Mouse (Mus musculus) MEL (cell line): ENCODE data around the gene Eme1. TPM values are rescaled to one million over a fixed set of nuclear protein-coding genes. Genes with fewer than 3 reads are reported as not detected.

ENCODE experiments used
- DNase-seq: peaks from one replicate; pipeline ENCODE4 v3.0.0; 2011; ENCODE audit warnings: low read depth, low spot score
- H3K27ac ChIP-seq: 2 replicates; pipeline ENCODE4 v1.5.1; 2012; ENCODE audit warnings: low read depth, mild to moderate bottlenecking, control low read depth, low read length, moderate library complexity; ENCODE audit not compliant: control insufficient read depth
- H3K27me3 ChIP-seq, 2 experiments: fragments of 150-350 bp in 1 of 2; sonication (generic) in 1 of 2; 2 replicates each; pipeline ENCODE4 v1.6.1; 2012; ENCODE audit warnings: low read length in 2 of 2, mild to moderate bottlenecking in 2 of 2, improper control_type of control experiment in 1 of 2, moderate library complexity in 1 of 2; ENCODE audit not compliant: insufficient read depth in 2 of 2, control insufficient read depth in 1 of 2
- H3K36me3 ChIP-seq, 2 experiments: 2 replicates each; pipeline ENCODE4 v1.6.1; 2012 to 2014; ENCODE audit warnings: low read length in 2 of 2, improper control_type of control experiment in 1 of 2, inconsistent platforms in 1 of 2, mild to moderate bottlenecking in 1 of 2; ENCODE audit not compliant: insufficient read depth in 2 of 2, control insufficient read depth in 1 of 2
- H3K4me1 ChIP-seq, 2 experiments: fragments of 150-350 bp in 1 of 2; sonication (generic) in 1 of 2; 2 replicates each; pipeline ENCODE4 v1.6.1; 2012; ENCODE audit warnings: low read length in 2 of 2, improper control_type of control experiment in 1 of 2, mild to moderate bottlenecking in 1 of 2; ENCODE audit not compliant: insufficient read depth in 2 of 2, control insufficient read depth in 1 of 2
- H3K4me3 ChIP-seq, 2 experiments: fragments of 150-350 bp in 1 of 2; sonication (generic) in 1 of 2; 2 replicates each; pipeline ENCODE4 v1.5.1; 2012; ENCODE audit warnings: low read depth in 2 of 2, low read length in 2 of 2, mild to moderate bottlenecking in 2 of 2, moderate library complexity in 2 of 2, control low read depth in 1 of 2, improper control_type of control experiment in 1 of 2; ENCODE audit not compliant: control insufficient read depth in 1 of 2, insufficient read depth in 1 of 2
- H3K79me2 ChIP-seq: 2 replicates; pipeline ENCODE4 v1.6.1; 2012; ENCODE audit warnings: mild to moderate bottlenecking, low read length, moderate library complexity; ENCODE audit not compliant: control insufficient read depth, poor library complexity, insufficient read depth
- H3K9ac ChIP-seq: 2 replicates; pipeline ENCODE4 v1.6.1; 2012; ENCODE audit warnings: low read depth, mild to moderate bottlenecking, control low read depth, low read length, moderate library complexity; ENCODE audit not compliant: control insufficient read depth, poor library complexity, severe bottlenecking
- H3K9me3 ChIP-seq: fragments of 150-350 bp; sonication (generic); replicated peaks from 2 replicates; pipeline ENCODE4 v1.6.1; 2012; ENCODE audit warnings: mild to moderate bottlenecking, low read length, improper control_type of control experiment, moderate library complexity; ENCODE audit not compliant: insufficient read depth
- NRF1 ChIP-seq: IDR thresholded peaks from 2 replicates; pipeline ENCODE4 v1.6.1; 2014; ENCODE audit warnings: low read depth, mild to moderate bottlenecking, inconsistent platforms, low read length, improper control_type of control experiment, moderate library complexity; ENCODE audit not compliant: poor library complexity, insufficient read depth, severe bottlenecking
- TBP ChIP-seq: IDR thresholded peaks from 2 replicates; pipeline ENCODE4 v1.8.0; 2011; ENCODE audit warnings: low read depth, low read length, improper control_type of control experiment
- polyA plus RNA-seq, 2 experiments: library from polyadenylated mRNA; stranded (reverse) in 1 of 2; unstranded in 1 of 2; fragments of >175 nt in 1 of 2; fragments of >200 nt in 1 of 2; gene quantifications; 2 replicates each; pipeline versions ENCODE4 v1.2.1 to v1.2.4; 2012; ENCODE audit warnings: low replicate concordance in 2 of 2, low read depth in 1 of 2; ENCODE audit not compliant: insufficient read length in 2 of 2, insufficient read depth in 1 of 2, missing spikeins in 1 of 2
- total RNA-seq: library from RNA; depleted of rRNA; stranded (reverse); fragments of 300-350 nt; gene quantifications from 2 replicates; pipeline ENCODE4 v1.2.3, GENCODE M21; 2012; rRNA removed

The Eme1 gene
- total and polyA plus RNA-seq, 3 experiments: 41.8 to 54.9 TPM; not detected in 1

DNA sequence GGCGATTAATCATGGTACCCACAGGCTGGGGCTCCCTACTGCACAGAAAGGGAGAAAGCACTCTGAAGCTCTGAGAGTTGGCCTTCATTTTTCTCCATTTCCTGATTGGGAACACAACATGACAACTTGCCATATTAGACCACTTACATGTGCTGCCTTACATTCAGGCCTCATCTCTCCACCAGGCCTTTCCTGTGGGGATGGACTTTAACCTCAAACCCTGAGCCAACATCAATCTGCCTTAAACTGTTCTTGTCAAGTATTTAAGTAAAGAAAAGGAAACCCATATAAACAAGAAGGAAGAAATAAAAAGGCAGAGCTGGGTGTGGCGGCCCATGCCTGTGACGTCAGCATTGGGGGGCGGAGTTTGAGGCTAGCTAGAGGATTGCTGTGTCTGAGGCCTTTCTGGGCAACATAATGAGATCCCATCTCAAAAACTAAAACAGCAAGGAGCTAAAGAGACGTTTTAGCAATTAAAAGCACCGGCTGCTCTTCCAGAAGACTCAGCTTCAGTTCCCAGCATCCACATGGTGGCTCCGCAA, 57.4 kb downstream of the Eme1 start:
- H3K27ac ChIP-seq: no peak overlapping the region
- no peaks in the 10 kb centered on the region for H3K9me3 ChIP-seq
- H3K4me1 ChIP-seq: peaks cover 3 to 12% of the 10 kb centered on the region in 2 experiments; a peak in 3 of 4 replicates
- H3K27me3 ChIP-seq: no peaks in the 10 kb centered on the region
- no peak for TF ChIP-seq TBP
- TF ChIP-seq NRF1: no peak
- TF ChIP-seq, all 39 proteins: peak for 0
- H3K4me3 ChIP-seq: no peak overlapping the region
- no peak overlapping the region for H3K9ac ChIP-seq
- DNase-seq: peak; percentile 79
- peaks cover 0 to 6% of the 10 kb centered on the region in 2 experiments; a peak in 2 of 4 replicates for H3K36me3 ChIP-seq
- H3K79me2 ChIP-seq: no peaks in the 10 kb centered on the region; the same call in 1 of the 2 replicates

Other genes with a start within 250 kb of the Eme1 start
- 0.04 TPM in 1 of 2 replicates, not detected in the other for gene Cacna1g, start 179.8 kb downstream of the Eme1 start, total RNA-seq
- under 1 TPM in 1 of 2 experiments, not detected in 1; 0.01 TPM for gene Cacna1g, start 179.8 kb downstream of the Eme1 start, polyA plus RNA-seq
- not detected in 2 replicates for gene Spata20, start 167.8 kb downstream of the Eme1 start, total RNA-seq
- not detected for gene Spata20, start 167.8 kb downstream of the Eme1 start, polyA plus RNA-seq
- gene Epn3, start 154.0 kb downstream of the Eme1 start, total RNA-seq: not detected in 2 replicates
- gene Epn3, start 154.0 kb downstream of the Eme1 start, polyA plus RNA-seq: not detected
- 0.12 TPM in 1 of 2 replicates, not detected in the other for gene Mycbpap, start 132.2 kb downstream of the Eme1 start, total RNA-seq
- gene Mycbpap, start 132.2 kb downstream of the Eme1 start, polyA plus RNA-seq: under 1 TPM in 1 of 2 experiments, not detected in 1; 0.17 TPM
- 27.9 and 28.7 TPM in 2 replicates for gene Rsad1, start 104.7 kb downstream of the Eme1 start, total RNA-seq
- gene Rsad1, start 104.7 kb downstream of the Eme1 start, polyA plus RNA-seq: 10 to 100 TPM in 1 of 2 experiments, not detected in 1; 24.0 TPM
- gene Chad, start 88.9 kb downstream of the Eme1 start, total RNA-seq: 0.08 TPM in 1 of 2 replicates, not detected in the other
- gene Chad, start 88.9 kb downstream of the Eme1 start, polyA plus RNA-seq: under 1 TPM in 1 of 2 experiments, not detected in 1; 0.11 TPM
- gene Acsf2, start 52.1 kb downstream of the Eme1 start, total RNA-seq: 2.8 and 3.3 TPM in 2 replicates
- gene Acsf2, start 52.1 kb downstream of the Eme1 start, polyA plus RNA-seq: 10 to 100 TPM in 1 of 2 experiments, not detected in 1; 13.1 TPM
- 423 and 464 TPM in 2 replicates for gene Lrrc59, start 24.2 kb downstream of the Eme1 start, total RNA-seq
- gene Lrrc59, start 24.2 kb downstream of the Eme1 start, polyA plus RNA-seq: 100 to 1,000 TPM; 486 to 633 TPM
- gene Mrpl27, start 197 bp downstream of the Eme1 start, total RNA-seq: 114 and 129 TPM in 2 replicates
- 100 to 1,000 TPM in 1 of 2 experiments, not detected in 1; 102 TPM for gene Mrpl27, start 197 bp downstream of the Eme1 start, polyA plus RNA-seq
- gene Xylt2, start 23.6 kb upstream of the Eme1 start, total RNA-seq: 8.4 and 10.1 TPM in 2 replicates
- gene Xylt2, start 23.6 kb upstream of the Eme1 start, polyA plus RNA-seq: 10 to 100 TPM in 1 of 2 experiments, not detected in 1; 12.4 TPM
- gene Gm11541, start 50.5 kb upstream of the Eme1 start, total RNA-seq: not detected in 2 replicates
- gene Gm11541, start 50.5 kb upstream of the Eme1 start, polyA plus RNA-seq: not detected
- 0.16 and 0.19 TPM in 2 replicates for gene Cdc34b, start 87.8 kb upstream of the Eme1 start, total RNA-seq
- under 1 TPM in 1 of 2 experiments, not detected in 1; 0.29 TPM for gene Cdc34b, start 87.8 kb upstream of the Eme1 start, polyA plus RNA-seq
- gene Tmem92, start 128.7 kb upstream of the Eme1 start, total RNA-seq: not detected in 2 replicates
- not detected for gene Tmem92, start 128.7 kb upstream of the Eme1 start, polyA plus RNA-seq